Mouse (Mus musculus) MEL (cell line): ENCODE measurements around the gene Ss18l2.

Experiments
- CHD1 ChIP-seq: IDR thresholded peaks from 2 replicates; pipeline ENCODE4 v1.6.1; 2012; ENCODE audit warnings: low read depth, mild to moderate bottlenecking, inconsistent platforms, low read length, improper control_type of control experiment
- CHD2 ChIP-seq: IDR thresholded peaks from 2 replicates; pipeline ENCODE4 v1.6.1; 2011; ENCODE audit warnings: low read length, improper control_type of control experiment
- CTCF ChIP-seq, 3 experiments: IDR thresholded peaks in 2 of 3; conservative IDR thresholded peaks in 1 of 3; 2 replicates each; pipeline ENCODE4 v1.5.1; 2011 to 2012; ENCODE audit warnings: low read length in 3 of 3, low read depth in 2 of 3, mild to moderate bottlenecking in 2 of 3, improper control_type of control experiment in 1 of 3, inconsistent platforms in 1 of 3, mixed read lengths in 1 of 3, moderate library complexity in 1 of 3; ENCODE audit not compliant: control insufficient read depth in 1 of 3, insufficient read depth in 1 of 3, poor library complexity in 1 of 3, severe bottlenecking in 1 of 3
- ELF1 ChIP-seq: IDR thresholded peaks from 2 replicates; pipeline ENCODE4 v1.6.1; 2014; ENCODE audit warnings: low read depth, mild to moderate bottlenecking, inconsistent platforms, low read length, improper control_type of control experiment, moderate library complexity
- EP300 ChIP-seq, 2 experiments: IDR thresholded peaks; 2 replicates each; pipeline ENCODE4 v1.6.1; 2011; ENCODE audit warnings: improper control_type of control experiment in 2 of 2, low read length in 2 of 2, low read depth in 1 of 2, mild to moderate bottlenecking in 1 of 2
- ETS1 ChIP-seq: IDR thresholded peaks from 2 replicates; pipeline ENCODE4 v1.6.1; 2012; ENCODE audit warnings: low read depth, mild to moderate bottlenecking, inconsistent platforms, low read length, improper control_type of control experiment, moderate library complexity
- GATA1 ChIP-seq: IDR thresholded peaks from 2 replicates; pipeline ENCODE4 v1.6.1; 2011; ENCODE audit warnings: low read depth, low read length, improper control_type of control experiment
- JUND ChIP-seq: IDR thresholded peaks from 2 replicates; pipeline ENCODE4 v1.6.1; 2011; ENCODE audit warnings: low read depth, mild to moderate bottlenecking, improper control_type of control experiment, low read length
- MAFK ChIP-seq: IDR thresholded peaks from 2 replicates; pipeline ENCODE4 v1.6.1; 2011; ENCODE audit warnings: low read depth, mild to moderate bottlenecking, low read length, improper control_type of control experiment, borderline replicate concordance
- MAX ChIP-seq: IDR thresholded peaks from 2 replicates; pipeline ENCODE4 v1.6.1; 2011; ENCODE audit warnings: low read length, improper control_type of control experiment
- NELFE ChIP-seq: IDR thresholded peaks from 2 replicates; pipeline ENCODE4 v1.6.1; 2011; ENCODE audit warnings: low read depth, low read length, improper control_type of control experiment
- POLR2A ChIP-seq, 2 experiments: IDR thresholded peaks; 2 replicates each; pipeline ENCODE4 v1.6.1; 2011 to 2012; ENCODE audit warnings: low read length in 2 of 2, mild to moderate bottlenecking in 2 of 2, control low read depth in 1 of 2, improper control_type of control experiment in 1 of 2, low read depth in 1 of 2, moderate library complexity in 1 of 2; ENCODE audit not compliant: control insufficient read depth in 1 of 2, insufficient read depth in 1 of 2, poor library complexity in 1 of 2
- TAL1 ChIP-seq: IDR thresholded peaks from 2 replicates; pipeline ENCODE4 v1.6.1; 2012; ENCODE audit warnings: mild to moderate bottlenecking, inconsistent platforms, low read length, moderate library complexity, mixed read lengths
- USF2 ChIP-seq, 2 experiments: IDR thresholded peaks; 2 replicates each; pipeline ENCODE4 v1.6.1; 2011 to 2012; ENCODE audit warnings: improper control_type of control experiment in 2 of 2, low read length in 2 of 2, borderline replicate concordance in 1 of 2, inconsistent platforms in 1 of 2, low read depth in 1 of 2, mild to moderate bottlenecking in 1 of 2; ENCODE audit not compliant: insufficient read depth in 1 of 2

GRCm38 (mm10) chr9:121762761-121763160 lies 52.6 kb downstream of the Ss18l2 start:
- TF ChIP-seq CTCF (IDR thresholded peaks at IDR 0.05 in 2 of 3, conservative IDR thresholded peaks at IDR 0.05 in 1 of 3; ENCODE audit: control insufficient read depth in 1 of 3, insufficient read depth in 1 of 3, low read depth in 2 of 3, low read length in 3 of 3, poor library complexity in 1 of 3, severe bottlenecking in 1 of 3) (no peak), POLR2A (IDR thresholded peaks at IDR 0.05; ENCODE audit: control insufficient read depth in 1 of 2, insufficient read depth in 1 of 2, low read depth in 1 of 2, low read length in 2 of 2, poor library complexity in 1 of 2) (no peak), MAFK (no peak), ELF1 (no peak), NELFE (no peak), CHD1 (no peak), EP300 (IDR thresholded peaks at IDR 0.05; ENCODE audit: low read depth in 1 of 2, low read length in 2 of 2) (no peak), GATA1 (no peak), ETS1 (no peak), MAX (no peak), TAL1 (no peak), JUND (no peak), USF2 (IDR thresholded peaks at IDR 0.05; ENCODE audit: borderline replicate concordance in 1 of 2, insufficient read depth in 1 of 2, low read depth in 1 of 2, low read length in 2 of 2) (no peak), CHD2 (no peak)
